Mouse (Mus musculus) forebrain, embryonic 16.5 days (tissue): ENCODE data around the gene Reps1. TPM values are rescaled to one million over a fixed set of nuclear protein-coding genes. Genes with fewer than 3 reads are reported as not detected.
A peak's percentile ranks its signal among the peaks of the same experiment; 100 is the strongest.

Experiments used
- ATAC-seq: fragments of 200-750 bp; cut with Nextera tagmentation; 2 replicates; pipeline ENCODE4 v1.8.0; 2017; ENCODE audit warnings: mild to moderate bottlenecking, moderate library complexity
- H3K27ac ChIP-seq: fragments of 300-500 bp; sonication (generic); 2 replicates; pipeline ENCODE4 v1.5.1; 2014; ENCODE audit warnings: low read length, control low read depth
- H3K27me3 ChIP-seq: fragments of 300-500 bp; sonication (generic); replicated peaks from 2 replicates; pipeline ENCODE4 v1.6.1; 2014; ENCODE audit warnings: low read length; ENCODE audit not compliant: control insufficient read depth, insufficient read depth
- H3K36me3 ChIP-seq: fragments of 300-500 bp; sonication (generic); 2 replicates; pipeline ENCODE4 v1.6.1; 2014; ENCODE audit not compliant: control insufficient read depth, insufficient read depth
- H3K4me1 ChIP-seq: fragments of 300-500 bp; sonication (generic); replicated peaks from 2 replicates; pipeline ENCODE4 v1.6.1; 2014; ENCODE audit warnings: low read length; ENCODE audit not compliant: control insufficient read depth, insufficient read depth
- H3K4me2 ChIP-seq: fragments of 300-500 bp; sonication (generic); 2 replicates; pipeline ENCODE4 v1.6.1; 2014; ENCODE audit warnings: mild to moderate bottlenecking, low read length, control low read depth
- H3K4me3 ChIP-seq: fragments of 300-500 bp; sonication (generic); replicated peaks from 2 replicates; pipeline ENCODE4 v1.5.1; 2014; ENCODE audit warnings: mild to moderate bottlenecking, low read length, control low read depth
- H3K9ac ChIP-seq: fragments of 300-500 bp; sonication (generic); replicated peaks from 2 replicates; pipeline ENCODE4 v1.6.1; 2014; ENCODE audit warnings: low read depth, low read length, control low read depth
- H3K9me3 ChIP-seq: fragments of 300-500 bp; sonication (generic); 2 replicates; pipeline ENCODE4 v1.6.1; 2016; ENCODE audit warnings: low read length; ENCODE audit not compliant: control insufficient read depth
- WGBS: fragments of 180-500 bp; shearing (Covaris S2); extraction: QIAGEN DNeasy Blood & Tissue Kit; methylation state at CpG from one replicate; pipeline ENCODE4 v1.1.7; 2014; 5-methylcytosine and 5-hydroxymethylcytosine counted together
- polyA plus RNA-seq: library from polyadenylated mRNA; unstranded; fragments of >200 nt; fragmentation: Nextera tagmentation; extraction: Ambion mirVana; gene quantifications from 2 replicates; pipeline ENCODE4 v1.2.1, GENCODE M21; 2015

The Reps1 gene
- polyA plus RNA-seq, 1 experiment from 2014 or later = 15.4 TPM

DNA sequence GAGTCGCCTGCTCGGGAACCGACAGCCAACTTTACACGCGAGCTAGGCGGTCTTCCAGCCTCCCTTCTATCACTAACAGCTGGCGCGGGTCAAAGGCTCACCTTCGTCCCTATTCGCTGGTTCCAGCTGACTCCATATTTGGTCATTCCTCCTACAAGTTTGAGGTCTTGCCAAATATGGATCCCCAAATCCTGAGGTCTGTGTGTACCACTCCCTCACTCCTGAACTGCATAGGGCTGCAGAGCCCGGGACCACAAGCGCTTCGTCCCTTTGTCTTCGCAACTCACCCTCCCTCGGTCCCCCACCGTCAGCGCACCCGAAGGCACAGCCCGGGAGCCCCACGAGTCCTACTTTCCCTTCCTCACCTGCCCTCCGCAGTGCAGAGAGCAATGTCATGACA lies 33.3 kb upstream of the Reps1 start:
- under 1% methylated on average over 21 of the region's 21 CpGs for WGBS
- peaks cover 10% of the 10 kb centered on the region for H3K36me3 ChIP-seq
- ATAC-seq = peak; percentile 73

DNA sequence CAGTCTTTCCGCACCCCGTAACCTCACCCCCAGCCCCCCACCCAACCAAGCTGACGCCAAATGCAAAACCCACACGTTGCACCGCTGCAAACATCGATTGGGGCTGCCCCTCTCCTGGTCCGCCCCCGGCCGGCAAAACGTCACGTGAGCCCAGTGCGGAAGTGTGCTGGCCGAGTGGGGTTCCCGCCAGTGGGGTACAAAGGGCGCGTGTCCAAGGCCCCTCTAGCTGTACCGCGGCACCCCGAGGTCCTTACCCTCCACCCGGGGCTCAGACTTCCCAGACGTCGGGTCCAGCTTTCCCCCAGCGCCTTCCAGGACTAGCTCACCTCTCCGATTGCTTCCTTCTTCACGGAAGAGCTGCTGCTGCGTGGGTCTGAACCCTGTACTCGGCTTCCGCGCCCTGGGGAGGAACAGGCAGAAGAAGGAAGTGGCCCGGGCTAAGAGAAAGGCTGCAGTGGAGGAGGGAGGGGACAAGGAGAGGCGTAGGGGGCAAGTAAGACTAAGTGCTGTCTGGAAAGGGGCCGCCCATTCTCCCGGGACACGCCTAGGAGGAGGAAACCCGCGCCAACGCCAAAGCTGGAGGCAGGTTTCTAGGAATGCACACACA lies 32.8 kb upstream of the Reps1 start, which contains the start of gene Abracl:
TSS of gene Abracl (minus strand) at position 548 of the 607 bp plus-strand sequence.
- ATAC-seq = peak; percentile 82
- peak within 1 kb of the TSS; percentile 93 for H3K9ac ChIP-seq
- peaks cover 6% of the 10 kb centered on the region for H3K36me3 ChIP-seq
- 0% methylated on average over 37 of the region's 37 CpGs for WGBS
- H3K4me1 ChIP-seq = peaks cover 12% of the 10 kb centered on the region
- H3K27ac ChIP-seq = peak within 1 kb of the TSS; percentile 94
- peak within 1 kb of the TSS; percentile 88 for H3K4me3 ChIP-seq
- peak within 1 kb of the TSS; percentile 59 for H3K4me2 ChIP-seq
- no peaks in the 10 kb centered on the region for H3K27me3 ChIP-seq
- H3K9me3 ChIP-seq = no peaks in the 10 kb centered on the region

More for the DNA sequence above, 33.3 kb upstream of the Reps1 start:
- Histone ChIP-seq H3K4me3 (peak overlapping the region; percentile 88), H3K9ac (peak overlapping the region; percentile 93), H3K27ac (peak overlapping the region; percentile 94), H3K9me3 (no peaks in the 10 kb centered on the region), H3K4me2 (peak overlapping the region; percentile 59), H3K27me3 (no peaks in the 10 kb centered on the region), H3K4me1 (peaks cover 12% of the 10 kb centered on the region)

- Histone ChIP-seq H3K4me3 (no peak overlapping the region), H3K36me3 (no peaks in the 10 kb centered on the region), H3K9ac (no peak overlapping the region), H3K4me1 (no peaks in the 10 kb centered on the region), H3K27me3 (no peaks in the 10 kb centered on the region), H3K4me2 (no peak overlapping the region), H3K27ac (no peak overlapping the region), H3K9me3 (no peaks in the 10 kb centered on the region)
- no peak for ATAC-seq
- 82% methylated on average over 4 of the region's 4 CpGs for WGBS
These were observed 21.3 kb upstream of the Reps1 start for GRCm38 (mm10) chr10:18034408-18034807.

- no peak for ATAC-seq
- no peak overlapping the region for H3K4me2 ChIP-seq
- H3K27me3 ChIP-seq = no peaks in the 10 kb centered on the region
- H3K27ac ChIP-seq = no peak overlapping the region
- no peaks in the 10 kb centered on the region for H3K9me3 ChIP-seq
- no peaks in the 10 kb centered on the region for H3K4me1 ChIP-seq
- H3K36me3 ChIP-seq = no peaks in the 10 kb centered on the region
- no peak overlapping the region for H3K4me3 ChIP-seq
- 91% methylated on average over 5 of the region's 5 CpGs for WGBS
- no peak overlapping the region for H3K9ac ChIP-seq
These were observed 18.8 kb upstream of the Reps1 start for GRCm38 (mm10) chr10:18036849-18037248.

- no peak for ATAC-seq
- Histone ChIP-seq H3K4me3 (no peak overlapping the region), H3K27me3 (no peaks in the 10 kb centered on the region), H3K4me2 (no peak overlapping the region), H3K36me3 (no peaks in the 10 kb centered on the region), H3K9ac (no peak overlapping the region), H3K9me3 (no peaks in the 10 kb centered on the region; the same call in 1 of the 2 replicates), H3K27ac (no peak overlapping the region), H3K4me1 (no peaks in the 10 kb centered on the region)
These were observed 9.3 kb upstream of the Reps1 start for GRCm38 (mm10) chr10:18046380-18046779.

GRCm38 (mm10) chr10:18047380-18048146 lies 8.1 kb upstream of the Reps1 start:
- 89% methylated on average over 10 of the region's 10 CpGs for WGBS
- Histone ChIP-seq H3K36me3 (no peaks in the 10 kb centered on the region), H3K9me3 (no peaks in the 10 kb centered on the region; the same call in 1 of the 2 replicates), H3K27ac (no peak overlapping the region), H3K9ac (no peak overlapping the region), H3K27me3 (no peaks in the 10 kb centered on the region), H3K4me1 (no peaks in the 10 kb centered on the region), H3K4me3 (no peak overlapping the region), H3K4me2 (no peak overlapping the region)
- no peak for ATAC-seq

DNA sequence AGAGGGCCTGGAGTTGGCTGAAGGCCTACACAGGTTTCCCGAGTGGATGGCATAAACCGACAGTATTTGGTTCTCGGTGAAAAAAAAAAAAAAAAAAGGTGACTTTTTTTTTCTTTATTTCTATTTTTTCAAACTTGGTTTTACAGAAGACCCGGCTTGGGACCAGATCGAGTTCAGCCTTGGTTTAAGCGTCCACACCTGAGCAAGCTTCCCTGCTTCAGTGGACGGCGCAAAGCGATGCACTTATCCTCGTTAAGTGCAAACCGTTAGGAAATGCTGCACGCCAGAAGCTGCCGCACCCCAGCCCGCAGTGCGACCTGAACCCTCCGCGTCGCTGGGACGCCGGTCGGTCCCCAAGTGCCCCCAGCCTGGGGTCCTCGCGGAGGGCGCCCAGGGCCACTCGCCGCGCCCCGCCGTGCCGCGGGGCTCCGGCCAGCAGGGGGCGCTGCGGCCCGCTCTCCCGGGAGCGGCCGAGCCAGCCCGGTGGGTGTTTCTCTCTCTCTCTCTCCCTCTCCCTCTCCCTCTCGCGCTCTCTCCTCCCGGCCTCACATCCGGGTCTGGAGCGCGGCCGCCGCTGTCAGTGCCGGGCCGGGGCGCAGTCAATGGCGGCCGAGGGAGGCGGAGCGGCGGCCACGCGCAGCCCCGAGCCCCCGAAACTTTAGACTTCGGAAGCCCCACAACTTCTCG lies 509 bp upstream of the Reps1 start:
- Histone ChIP-seq H3K4me1 (peaks cover 19% of the 10 kb centered on the region), H3K27me3 (no peaks in the 10 kb centered on the region), H3K9me3 (no peaks in the 10 kb centered on the region; the same call in 1 of the 2 replicates), H3K9ac (peak overlapping the region; percentile 94), H3K4me3 (peak overlapping the region; percentile 89), H3K4me2 (peak overlapping the region; percentile 66), H3K27ac (peak overlapping the region; percentile 93), H3K36me3 (no peaks in the 10 kb centered on the region)
- peak; percentile 98 for ATAC-seq
- WGBS = 1% methylated on average over 61 of the region's 61 CpGs

DNA sequence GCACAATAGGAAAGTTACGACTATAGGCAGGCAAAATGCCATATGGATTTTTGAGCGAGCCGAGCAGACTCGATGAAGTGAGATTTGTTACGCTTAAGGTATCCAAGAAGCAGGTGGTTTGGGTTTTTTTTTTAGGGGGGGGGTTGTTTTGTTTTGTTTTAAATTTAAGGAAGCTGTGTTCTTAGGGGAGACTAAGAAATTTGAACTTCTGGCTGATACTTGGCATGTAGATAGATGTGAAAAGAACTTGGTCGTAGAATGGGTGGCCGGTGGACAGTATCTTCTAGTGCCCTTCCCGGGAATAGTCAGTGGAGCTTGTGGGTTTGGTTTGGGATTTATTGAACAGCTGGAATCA lies 707 bp downstream of the Reps1 start:
- peaks cover 19% of the 10 kb centered on the region for H3K4me1 ChIP-seq
- ATAC-seq = no peak

GRCm38 (mm10) chr10:18058681-18059338 lies 3.1 kb downstream of the Reps1 start:
- Histone ChIP-seq H3K4me1 (peaks cover 19% of the 10 kb centered on the region), H3K27ac (no peak overlapping the region), H3K9ac (no peak overlapping the region), H3K4me3 (no peak overlapping the region), H3K9me3 (no peaks in the 10 kb centered on the region), H3K27me3 (no peaks in the 10 kb centered on the region), H3K36me3 (no peaks in the 10 kb centered on the region), H3K4me2 (no peak overlapping the region)
- WGBS = 95% methylated on average over 9 of the region's 9 CpGs
- ATAC-seq = no peak

More for the DNA sequence above, 707 bp downstream of the Reps1 start:
- Histone ChIP-seq H3K9me3 (no peaks in the 10 kb centered on the region), H3K4me3 (peak overlapping the region; percentile 89), H3K36me3 (no peaks in the 10 kb centered on the region), H3K9ac (peak overlapping the region; percentile 94), H3K27ac (peak overlapping the region; percentile 93), H3K27me3 (no peaks in the 10 kb centered on the region), H3K4me2 (peak overlapping the region; percentile 66)
- 1% methylated on average over 8 of the region's 8 CpGs for WGBS
